Mouse (Mus musculus): ENCODE measurements around the gene Selenof. TPM values are rescaled to one million over a fixed set of nuclear protein-coding genes. Genes with fewer than 3 reads are reported as not detected.

Gene Selenof
- total and polyA plus RNA-seq, 3 experiments = 265 to 1,760 (median 316) TPM

GRCm38 (mm10) chr3:144570816-144571487, 848 bp downstream of the Selenof start:
- H3K27me3 ChIP-seq (ENCODE audit: control insufficient read depth in 1 of 2, insufficient read depth in 2 of 2, low read length in 2 of 2) = no peaks in the 10 kb centered on the region
- H3K27ac ChIP-seq (ENCODE audit: control insufficient read depth, low read depth, low read length) = peak overlapping the region; percentile 94
- TF ChIP-seq USF1 (IDR thresholded peaks at IDR 0.05; ENCODE audit: low read depth, low read length) = no peak
- TF ChIP-seq CHD2 (IDR thresholded peaks at IDR 0.05; ENCODE audit: low read length) = no peak
- no peak for TF ChIP-seq GABPA (IDR thresholded peaks at IDR 0.05; ENCODE audit: low read depth, low read length)
- TF ChIP-seq MXI1 (IDR thresholded peaks at IDR 0.05; ENCODE audit: low read depth, low read length) = peak; percentile 48; the same call in 1 of the 2 replicates
- no peak for TF ChIP-seq CHD1 (IDR thresholded peaks at IDR 0.05; ENCODE audit: low read depth, low read length)
- H3K9ac ChIP-seq (ENCODE audit: control insufficient read depth, low read depth, low read length, poor library complexity, severe bottlenecking) = peak overlapping the region; percentile 80
- H3K4me1 ChIP-seq (ENCODE audit: control insufficient read depth in 1 of 2, insufficient read depth in 2 of 2, low read length in 2 of 2) = peaks cover 0 to 8% of the 10 kb centered on the region in 2 experiments; a peak in 3 of 4 replicates
- peaks cover 72% of the 10 kb centered on the region for H3K79me2 ChIP-seq (ENCODE audit: control insufficient read depth, insufficient read depth, low read length, poor library complexity)
- DNase-seq (ENCODE audit: low read depth, low spot score) = no peak
- H3K36me3 ChIP-seq (ENCODE audit: control insufficient read depth in 1 of 2, insufficient read depth in 2 of 2, low read length in 2 of 2) = peaks cover 1 to 26% of the 10 kb centered on the region in 2 experiments; a peak in 3 of 4 replicates
- H3K4me3 ChIP-seq (ENCODE audit: control insufficient read depth in 1 of 2, insufficient read depth in 1 of 2, low read depth in 2 of 2, low read length in 2 of 2) = peak overlapping the region; percentile 44 to 71
- H3K9me3 ChIP-seq (replicated peaks; ENCODE audit: insufficient read depth, low read length) = no peaks in the 10 kb centered on the region

DNA sequence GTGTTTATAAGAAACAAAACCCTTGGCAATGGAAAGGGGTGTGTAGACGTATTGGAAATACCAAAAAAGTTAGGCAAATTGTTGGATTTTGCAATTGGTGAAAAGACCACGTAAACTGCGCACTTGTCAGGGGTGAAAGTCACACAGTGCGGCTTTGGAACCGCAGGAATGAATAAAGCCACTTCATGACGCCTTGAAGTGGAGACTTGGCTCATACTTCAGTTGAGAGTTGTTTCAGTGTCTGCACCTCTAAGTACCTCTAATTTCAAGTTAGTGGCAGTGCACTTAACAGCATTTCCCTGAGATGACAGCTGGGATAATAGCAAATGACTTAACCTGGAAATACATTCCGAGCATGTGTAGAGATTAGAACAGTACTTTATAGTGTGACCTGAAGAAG, 4.2 kb downstream of the Selenof start:
- Histone ChIP-seq H3K9me3 (replicated peaks; ENCODE audit: insufficient read depth, low read length) (no peaks in the 10 kb centered on the region), H3K4me3 (ENCODE audit: control insufficient read depth in 1 of 2, insufficient read depth in 1 of 2, low read depth in 2 of 2, low read length in 2 of 2) (no peak overlapping the region), H3K27ac (ENCODE audit: control insufficient read depth, low read depth, low read length) (no peak overlapping the region), H3K79me2 (ENCODE audit: control insufficient read depth, insufficient read depth, low read length, poor library complexity) (peaks cover 60% of the 10 kb centered on the region), H3K36me3 (ENCODE audit: control insufficient read depth in 1 of 2, insufficient read depth in 2 of 2, low read length in 2 of 2) (peaks cover 15 to 18% of the 10 kb centered on the region in 2 experiments), H3K27me3 (ENCODE audit: control insufficient read depth in 1 of 2, insufficient read depth in 2 of 2, low read length in 2 of 2) (no peaks in the 10 kb centered on the region), H3K9ac (ENCODE audit: control insufficient read depth, low read depth, low read length, poor library complexity, severe bottlenecking) (no peak overlapping the region), H3K4me1 (ENCODE audit: control insufficient read depth in 1 of 2, insufficient read depth in 2 of 2, low read length in 2 of 2) (peaks cover 0 to 5% of the 10 kb centered on the region in 2 experiments; a peak in 3 of 4 replicates)
- TF ChIP-seq POLR2AphosphoS2 (IDR thresholded peaks at IDR 0.05; ENCODE audit: low read length) (no peak), SIN3A (IDR thresholded peaks at IDR 0.05; ENCODE audit: low read length) (no peak), ELF1 (IDR thresholded peaks at IDR 0.05; ENCODE audit: low read depth, low read length) (no peak), USF1 (IDR thresholded peaks at IDR 0.05; ENCODE audit: low read depth, low read length) (no peak), MAZ (IDR thresholded peaks at IDR 0.05; ENCODE audit: low read depth, low read length) (no peak), TAL1 (IDR thresholded peaks at IDR 0.05; ENCODE audit: low read length) (no peak), ZMIZ1 (IDR thresholded peaks at IDR 0.05; ENCODE audit: low read depth, low read length) (no peak), GABPA (IDR thresholded peaks at IDR 0.05; ENCODE audit: low read depth, low read length) (no peak), HCFC1 (IDR thresholded peaks at IDR 0.05; ENCODE audit: low read depth, low read length) (no peak), CTCF (IDR thresholded peaks at IDR 0.05 in 2 of 3, conservative IDR thresholded peaks at IDR 0.05 in 1 of 3; ENCODE audit: control insufficient read depth in 1 of 3, insufficient read depth in 1 of 3, low read depth in 2 of 3, low read length in 3 of 3, poor library complexity in 1 of 3, severe bottlenecking in 1 of 3) (no peak), TBP (IDR thresholded peaks at IDR 0.05; ENCODE audit: low read depth, low read length) (no peak), MXI1 (IDR thresholded peaks at IDR 0.05; ENCODE audit: low read depth, low read length) (no peak), SMC3 (IDR thresholded peaks at IDR 0.05; ENCODE audit: low read depth, low read length) (no peak), MAX (IDR thresholded peaks at IDR 0.05; ENCODE audit: low read length) (no peak), ZNF384 (IDR thresholded peaks at IDR 0.05; ENCODE audit: low read depth, low read length) (no peak), ZC3H11A (IDR thresholded peaks at IDR 0.05; ENCODE audit: low read depth, low read length) (no peak)
- no peak for DNase-seq (ENCODE audit: low read depth, low spot score)

Measured in MEL (cell line).